Mouse (Mus musculus): ENCODE measurements around the gene Rwdd4a. TPM values are rescaled to one million over a fixed set of nuclear protein-coding genes. Genes with fewer than 3 reads are reported as not detected.

Rwdd4a gene
- total RNA-seq, 2 experiments from 2014 or later, result 28.5 to 32.6 TPM

DNA sequence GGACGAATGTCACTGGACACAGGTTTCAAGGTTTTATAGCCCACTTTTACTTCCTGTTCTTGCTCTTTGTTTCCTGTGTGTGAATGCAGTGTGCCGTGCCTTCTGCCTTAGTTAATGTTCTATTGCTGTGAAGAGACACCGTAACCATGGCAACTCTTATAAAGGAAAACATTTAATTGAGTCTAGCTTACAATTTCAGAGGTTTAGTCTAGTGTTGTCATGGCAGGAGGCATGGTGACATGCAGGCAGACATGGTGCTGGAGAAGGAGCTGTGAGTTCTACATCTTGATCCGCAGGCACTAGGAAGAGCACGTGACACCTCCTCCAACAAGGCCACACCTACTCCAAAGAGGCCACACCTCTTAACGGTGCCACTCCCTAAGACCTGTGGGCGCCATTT lies 48.0 kb downstream of the Rwdd4a start:
- no peak for DNase-seq (ENCODE audit: low spot score in 2 of 2)

DNA sequence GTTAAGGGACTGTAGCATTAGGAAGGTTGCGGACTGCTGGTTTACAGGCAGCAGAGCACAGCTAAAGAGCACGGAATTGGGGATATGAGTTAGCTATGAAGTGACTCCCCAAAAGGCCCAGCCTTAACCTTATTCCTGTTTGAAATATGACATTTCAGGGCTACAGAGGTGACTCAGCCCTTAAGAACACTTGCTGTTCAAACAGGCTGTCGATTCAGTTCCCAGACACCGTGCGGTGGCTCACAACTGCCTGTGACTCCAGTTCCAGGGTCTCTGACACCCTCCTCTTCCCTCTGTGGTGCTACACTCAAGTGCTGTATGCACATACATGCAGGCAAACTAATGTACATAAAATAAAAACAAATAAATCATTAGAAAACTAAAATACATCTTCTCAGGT lies 55.2 kb downstream of the Rwdd4a start:
- no peak for DNase-seq (ENCODE audit: low spot score in 2 of 2)

DNA sequence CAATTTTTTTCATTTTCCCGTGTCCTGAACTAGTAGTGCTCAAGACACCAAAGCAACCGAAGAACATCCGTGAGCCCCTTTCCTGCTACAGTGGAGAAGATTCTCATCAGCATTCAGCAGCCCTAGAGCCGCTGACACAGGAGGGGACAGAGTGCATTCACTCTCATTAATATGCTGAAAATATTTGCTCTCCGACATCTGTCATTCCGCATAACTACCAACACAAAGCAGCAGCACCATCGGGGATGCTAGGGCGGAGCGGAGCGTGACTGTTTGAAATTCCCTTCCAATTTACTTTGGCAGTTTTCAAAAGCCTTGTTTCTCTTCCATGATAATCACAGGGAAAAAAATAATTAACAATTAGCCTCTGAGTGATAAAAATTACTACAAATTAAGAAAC lies 56.9 kb downstream of the Rwdd4a start:
- DNase-seq (ENCODE audit: low spot score in 2 of 2), result no peak

DNA sequence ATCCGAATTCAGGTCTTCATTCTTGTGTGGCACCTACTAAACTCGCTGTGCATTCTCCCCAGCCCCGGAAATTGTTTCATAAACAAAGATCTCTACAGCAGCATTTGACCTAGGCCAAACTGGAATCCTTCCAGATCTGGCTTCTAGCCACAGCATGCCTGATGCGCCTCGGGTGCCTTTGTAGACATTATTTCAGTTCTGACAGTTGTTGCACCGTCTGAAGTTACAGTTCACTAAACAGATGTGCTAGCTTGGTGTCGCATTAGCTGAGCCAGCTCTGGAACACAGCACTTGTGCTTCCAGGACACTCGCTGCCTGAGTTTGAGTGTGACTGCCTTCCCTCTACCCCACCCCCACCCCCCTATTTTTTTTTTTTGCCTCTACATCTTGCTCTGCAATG lies 67.2 kb downstream of the Rwdd4a start:
- no peak for DNase-seq (ENCODE audit: low spot score in 2 of 2)

Small RNA genes within 50 kb of the gene (microRNA-seq; reads per million reads assigned to microRNA genes)
- 0 reads per million in 2 experiments for gene Gm27409

Other genes with a start within 250 kb of the Rwdd4a start
- 10 to 100 TPM; 88.8 to 94.2 TPM for gene Stox2, start 87.3 kb upstream of the Rwdd4a start, total RNA-seq (2021)
- gene Trappc11, start 194 bp upstream of the Rwdd4a start, total RNA-seq (2021), result 10 to 100 TPM; 49.7 to 50.2 TPM
- gene Ing2, start 141.9 kb downstream of the Rwdd4a start, total RNA-seq (2021), result 10 to 100 TPM; 25.6 to 26.9 TPM
- 10 to 100 TPM; 12.1 to 13.4 TPM for gene Cdkn2aip, start 180.3 kb downstream of the Rwdd4a start, total RNA-seq (2021)

Measured in layer of hippocampus, postnatal 10 days (tissue).